Mouse (Mus musculus): ENCODE measurements around the gene Tmcc2. TPM values are rescaled to one million over a fixed set of nuclear protein-coding genes. Genes with fewer than 3 reads are reported as not detected.

The Tmcc2 gene
- total RNA-seq, 2 experiments from 2014 or later: 15.2 to 30.9 TPM

- no peak for DNase-seq
Measured at GRCm38 (mm10) chr1:132338027-132338660, 52.9 kb downstream of the Tmcc2 start.

- DNase-seq: no peak
Measured at GRCm38 (mm10) chr1:132336921-132337320, 54.2 kb downstream of the Tmcc2 start.

GRCm38 (mm10) chr1:132335378-132335965, 55.6 kb downstream of the Tmcc2 start:
- DNase-seq: no peak

- no peak for DNase-seq
Measured at GRCm38 (mm10) chr1:132334178-132334801, 56.8 kb downstream of the Tmcc2 start.

- peak; percentile 48 for DNase-seq
Measured at GRCm38 (mm10) chr1:132333675-132334141, 57.4 kb downstream of the Tmcc2 start.

GRCm38 (mm10) chr1:132333201-132333600, 57.9 kb downstream of the Tmcc2 start:
- no peak for DNase-seq

- DNase-seq: no peak
Measured at GRCm38 (mm10) chr1:132331283-132331682, 59.8 kb downstream of the Tmcc2 start.

GRCm38 (mm10) chr1:132330397-132330796, 60.7 kb downstream of the Tmcc2 start:
- DNase-seq: no peak

- DNase-seq: no peak
Measured at GRCm38 (mm10) chr1:132329656-132330055, 61.4 kb downstream of the Tmcc2 start.

GRCm38 (mm10) chr1:132328565-132328964, 62.5 kb downstream of the Tmcc2 start:
- no peak for DNase-seq

GRCm38 (mm10) chr1:132327477-132327876, 63.6 kb downstream of the Tmcc2 start:
- DNase-seq: no peak

GRCm38 (mm10) chr1:132326777-132327176, 64.3 kb downstream of the Tmcc2 start:
- peak; percentile 52 for DNase-seq

- no peak for DNase-seq
Measured at GRCm38 (mm10) chr1:132322711-132323542, 68.2 kb downstream of the Tmcc2 start.

- no peak for DNase-seq
Measured at GRCm38 (mm10) chr1:132321821-132322580, 69.1 kb downstream of the Tmcc2 start.

- DNase-seq: peak; percentile 82
Measured at GRCm38 (mm10) chr1:132319242-132319641, 71.8 kb downstream of the Tmcc2 start.

- no peak for DNase-seq
Measured at GRCm38 (mm10) chr1:132317894-132318863, 72.9 kb downstream of the Tmcc2 start.

GRCm38 (mm10) chr1:132317413-132317812, 73.7 kb downstream of the Tmcc2 start:
- DNase-seq: peak; percentile 73

- no peak for DNase-seq
Measured at GRCm38 (mm10) chr1:132316625-132316994, 74.5 kb downstream of the Tmcc2 start.

- DNase-seq: peak; percentile 91
Measured at GRCm38 (mm10) chr1:132315889-132316624, 75.0 kb downstream of the Tmcc2 start, which contains the start of gene Nuak2. Nuak2 (plus strand) TSS chr1:132316126.

GRCm38 (mm10) chr1:132312703-132313102, 78.4 kb downstream of the Tmcc2 start:
- DNase-seq: peak; percentile 72

Data from adrenal gland, postnatal 10 days (tissue).